Mouse (Mus musculus): Measurements from ENCODE around the gene Rsc1a1. TPM values are rescaled to one million over a fixed set of nuclear protein-coding genes. Genes with fewer than 3 reads are reported as not detected.

Rsc1a1 gene
- polyA plus RNA-seq, 1 experiment from 2014 or later = 3.7 TPM

DNA sequence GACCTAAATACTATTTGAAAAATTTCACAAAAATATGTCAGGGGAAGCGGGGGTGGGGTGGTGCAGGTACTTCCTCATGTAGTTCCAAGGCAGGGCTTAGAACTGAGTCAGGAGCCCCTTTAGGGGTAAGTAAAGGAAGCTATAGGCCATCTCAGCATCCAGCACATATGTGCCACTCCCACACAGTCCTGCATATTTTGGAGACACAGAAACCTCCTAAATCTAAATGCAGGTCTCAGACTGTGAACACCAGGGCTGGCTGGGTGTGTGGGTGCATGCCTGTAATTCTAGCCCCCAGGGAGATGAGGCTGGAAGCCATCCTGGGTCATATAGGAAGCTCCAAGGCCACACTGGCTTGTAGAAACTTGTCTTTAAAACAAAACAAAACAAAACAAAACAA is 25.9 kb upstream of the Rsc1a1 start:
- H3K4me1 ChIP-seq (replicated peaks; ENCODE audit: control insufficient read depth, insufficient read depth, low read length) = peaks cover 4% of the 10 kb centered on the region; the same call in 1 of the 2 replicates
- DNase-seq (ENCODE audit: low spot score) (no peak), ATAC-seq (replicated peaks; ENCODE audit: low FRiP score, low TSS enrichment, low read depth) (no peak)
- H3K4me2 ChIP-seq (ENCODE audit: low read length) = no peak overlapping the region
- no peaks in the 10 kb centered on the region for H3K27me3 ChIP-seq (replicated peaks; ENCODE audit: control insufficient read depth, insufficient read depth, low read length)
- H3K36me3 ChIP-seq (ENCODE audit: control insufficient read depth, insufficient read depth, low read length) = peaks cover 77% of the 10 kb centered on the region
- H3K4me3 ChIP-seq (ENCODE audit: low read depth, low read length) = no peak overlapping the region
- WGBS = 100% methylated on average over 1 of the region's 1 CpGs
- H3K9me3 ChIP-seq (ENCODE audit: control insufficient read depth, low read length) = no peaks in the 10 kb centered on the region
- no peak overlapping the region for H3K27ac ChIP-seq (ENCODE audit: low read depth)
- H3K9ac ChIP-seq (ENCODE audit: low read length) = no peak overlapping the region

DNA sequence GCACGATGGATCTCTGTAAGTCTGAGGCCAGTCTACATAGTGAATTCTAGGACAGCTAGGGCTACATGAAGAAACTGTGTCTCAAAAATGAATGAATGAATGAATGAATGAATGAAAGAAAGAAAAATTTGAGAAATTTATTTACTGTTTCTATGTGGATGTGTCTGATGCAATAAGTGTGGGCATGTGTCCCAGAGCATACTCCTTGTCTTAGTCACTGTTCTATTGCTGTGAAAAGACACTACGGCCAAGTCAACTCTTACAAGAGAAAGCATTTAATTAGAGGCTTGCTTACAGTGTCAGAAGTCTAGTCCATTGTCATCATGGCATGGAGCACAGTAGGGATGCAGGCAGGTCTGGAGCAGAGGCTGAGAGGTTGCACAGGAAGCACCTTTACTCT is 23.6 kb upstream of the Rsc1a1 start:
- peaks cover 93% of the 10 kb centered on the region for H3K36me3 ChIP-seq (ENCODE audit: control insufficient read depth, insufficient read depth, low read length)
- H3K9me3 ChIP-seq (ENCODE audit: control insufficient read depth, low read length) = no peaks in the 10 kb centered on the region
- DNase-seq (ENCODE audit: low spot score) (no peak), ATAC-seq (replicated peaks; ENCODE audit: low FRiP score, low TSS enrichment, low read depth) (no peak)
- H3K9ac ChIP-seq (ENCODE audit: low read length) = no peak overlapping the region
- no peaks in the 10 kb centered on the region for H3K27me3 ChIP-seq (replicated peaks; ENCODE audit: control insufficient read depth, insufficient read depth, low read length)
- H3K27ac ChIP-seq (ENCODE audit: low read depth) = no peak overlapping the region
- no peak overlapping the region for H3K4me3 ChIP-seq (ENCODE audit: low read depth, low read length)
- H3K4me2 ChIP-seq (ENCODE audit: low read length) = no peak overlapping the region
- no peaks in the 10 kb centered on the region for H3K4me1 ChIP-seq (replicated peaks; ENCODE audit: control insufficient read depth, insufficient read depth, low read length)
- 96% methylated on average over 2 of the region's 2 CpGs for WGBS

DNA sequence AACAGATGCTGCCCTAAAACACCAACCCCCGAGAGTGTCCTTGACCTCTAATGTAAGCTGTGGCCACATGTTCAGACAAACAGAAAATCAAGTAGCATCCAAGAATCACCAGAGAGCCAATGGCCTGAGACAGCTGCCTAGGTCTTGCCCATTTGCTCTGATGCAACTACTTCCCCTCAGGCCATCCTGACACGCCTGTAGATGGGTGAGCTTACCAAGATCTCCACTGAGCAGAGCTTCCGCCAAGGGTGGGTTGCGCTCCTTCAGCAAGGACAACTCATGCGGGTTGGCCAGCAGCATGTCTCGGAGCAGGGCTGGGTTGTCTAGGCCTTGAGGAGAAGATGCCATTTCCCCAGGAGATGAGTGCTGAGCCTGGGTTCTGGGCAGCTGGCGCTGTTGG is 22.6 kb upstream of the Rsc1a1 start:
- ATAC-seq (replicated peaks; ENCODE audit: low FRiP score, low TSS enrichment, low read depth) (no peak), DNase-seq (ENCODE audit: low spot score) (no peak)
- H3K36me3 ChIP-seq (ENCODE audit: control insufficient read depth, insufficient read depth, low read length) = peaks cover 99% of the 10 kb centered on the region

DNA sequence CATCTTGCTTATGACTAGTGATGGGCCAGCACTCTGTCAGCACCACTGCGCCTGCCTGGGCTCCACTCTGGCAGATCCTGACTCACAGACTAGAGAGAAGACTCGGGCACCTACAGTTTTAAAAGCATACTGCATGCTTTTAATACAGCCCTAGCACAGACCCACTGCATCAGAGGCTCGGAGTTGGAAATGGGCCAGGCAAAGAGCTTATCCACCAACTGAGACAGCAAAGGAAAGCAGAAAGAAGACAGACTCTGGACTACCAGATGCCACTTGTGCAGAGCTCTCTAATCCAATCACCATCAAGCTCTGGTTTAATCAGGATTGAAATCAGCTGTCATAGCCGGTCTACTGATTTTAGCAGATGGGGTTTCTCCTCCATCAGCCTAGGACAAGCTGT is 19.9 kb upstream of the Rsc1a1 start:
- ATAC-seq (replicated peaks; ENCODE audit: low FRiP score, low TSS enrichment, low read depth) (0 out of 2 replicates have a peak, but pooled peaks have one; percentile 23), DNase-seq (ENCODE audit: low spot score) (no peak)
- H3K9ac ChIP-seq (ENCODE audit: low read length) = no peak overlapping the region
- no peaks in the 10 kb centered on the region for H3K27me3 ChIP-seq (replicated peaks; ENCODE audit: control insufficient read depth, insufficient read depth, low read length)
- 77% methylated on average over 4 of the region's 4 CpGs for WGBS
- no peaks in the 10 kb centered on the region for H3K9me3 ChIP-seq (ENCODE audit: control insufficient read depth, low read length)
- no peak overlapping the region for H3K4me2 ChIP-seq (ENCODE audit: low read length)
- H3K4me1 ChIP-seq (replicated peaks; ENCODE audit: control insufficient read depth, insufficient read depth, low read length) = no peaks in the 10 kb centered on the region
- H3K4me3 ChIP-seq (ENCODE audit: low read depth, low read length) = no peak overlapping the region
- no peak overlapping the region for H3K27ac ChIP-seq (ENCODE audit: low read depth)
- H3K36me3 ChIP-seq (ENCODE audit: control insufficient read depth, insufficient read depth, low read length) = peaks cover 98% of the 10 kb centered on the region

More for the DNA sequence above, 22.6 kb upstream of the Rsc1a1 start:
- Histone ChIP-seq H3K4me1 (replicated peaks; ENCODE audit: control insufficient read depth, insufficient read depth, low read length) (no peaks in the 10 kb centered on the region), H3K27me3 (replicated peaks; ENCODE audit: control insufficient read depth, insufficient read depth, low read length) (no peaks in the 10 kb centered on the region), H3K4me3 (ENCODE audit: low read depth, low read length) (no peak overlapping the region), H3K9ac (ENCODE audit: low read length) (no peak overlapping the region), H3K27ac (ENCODE audit: low read depth) (no peak overlapping the region), H3K4me2 (ENCODE audit: low read length) (no peak overlapping the region), H3K9me3 (ENCODE audit: control insufficient read depth, low read length) (no peaks in the 10 kb centered on the region)
- WGBS = 91% methylated on average over 7 of the region's 7 CpGs

DNA sequence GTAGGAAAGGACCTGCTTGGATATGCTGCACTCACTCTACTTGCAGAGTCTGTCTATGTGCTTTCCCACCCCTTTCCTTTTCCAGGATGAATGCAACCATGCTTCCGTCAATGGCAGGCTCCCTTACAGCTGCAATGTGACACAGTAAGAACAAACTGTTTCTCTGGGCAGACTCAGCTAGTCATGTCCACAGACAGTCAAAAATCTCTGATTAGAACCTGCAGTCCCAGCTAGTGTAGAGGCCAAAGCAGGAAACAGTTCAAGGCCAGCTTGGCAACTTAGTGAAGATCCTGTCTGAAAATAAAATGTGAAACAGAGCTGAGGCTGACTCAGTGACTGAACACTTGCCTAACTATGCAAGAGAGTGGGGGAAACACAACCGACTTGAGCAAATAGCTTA is 19.2 kb upstream of the Rsc1a1 start:
- DNase-seq (ENCODE audit: low spot score) (no peak), ATAC-seq (replicated peaks; ENCODE audit: low FRiP score, low TSS enrichment, low read depth) (no peak)
- no peak overlapping the region for H3K4me2 ChIP-seq (ENCODE audit: low read length)
- H3K9me3 ChIP-seq (ENCODE audit: control insufficient read depth, low read length) = no peaks in the 10 kb centered on the region
- WGBS = 91% methylated on average over 2 of the region's 2 CpGs
- no peak overlapping the region for H3K27ac ChIP-seq (ENCODE audit: low read depth)
- H3K9ac ChIP-seq (ENCODE audit: low read length) = no peak overlapping the region
- no peaks in the 10 kb centered on the region for H3K27me3 ChIP-seq (replicated peaks; ENCODE audit: control insufficient read depth, insufficient read depth, low read length)
- H3K4me3 ChIP-seq (ENCODE audit: low read depth, low read length) = no peak overlapping the region
- no peaks in the 10 kb centered on the region for H3K4me1 ChIP-seq (replicated peaks; ENCODE audit: control insufficient read depth, insufficient read depth, low read length)
- H3K36me3 ChIP-seq (ENCODE audit: control insufficient read depth, insufficient read depth, low read length) = peaks cover 98% of the 10 kb centered on the region

DNA sequence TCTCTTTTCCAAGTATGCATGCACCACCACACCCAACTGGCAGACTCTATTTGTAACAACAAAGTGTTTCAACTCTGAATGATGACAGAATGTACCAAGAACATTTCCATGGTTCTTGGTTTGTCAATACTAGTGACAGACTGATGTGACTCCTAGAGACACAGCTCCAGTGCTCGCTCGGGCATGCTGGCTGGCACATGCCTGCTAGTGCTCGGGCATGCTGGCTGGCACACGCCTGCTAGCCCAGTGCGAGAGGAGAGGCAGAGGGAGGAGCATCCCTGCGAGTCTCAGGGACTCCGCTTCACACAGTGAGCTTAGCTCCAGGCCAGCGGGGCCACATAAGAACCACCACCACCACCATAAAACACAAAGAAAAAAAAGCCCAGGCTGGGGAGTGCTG is 9.3 kb upstream of the Rsc1a1 start:
- Histone ChIP-seq H3K9me3 (ENCODE audit: control insufficient read depth, low read length) (no peaks in the 10 kb centered on the region), H3K4me1 (replicated peaks; ENCODE audit: control insufficient read depth, insufficient read depth, low read length) (no peaks in the 10 kb centered on the region), H3K9ac (ENCODE audit: low read length) (no peak overlapping the region), H3K27me3 (replicated peaks; ENCODE audit: control insufficient read depth, insufficient read depth, low read length) (no peaks in the 10 kb centered on the region), H3K4me3 (ENCODE audit: low read depth, low read length) (no peak overlapping the region), H3K4me2 (ENCODE audit: low read length) (no peak overlapping the region), H3K27ac (ENCODE audit: low read depth) (no peak overlapping the region), H3K36me3 (ENCODE audit: control insufficient read depth, insufficient read depth, low read length) (peaks cover 96% of the 10 kb centered on the region)
- DNase-seq (ENCODE audit: low spot score) = no peak
- no peak for ATAC-seq (replicated peaks; ENCODE audit: low FRiP score, low TSS enrichment, low read depth)
- 96% methylated on average over 8 of the region's 8 CpGs for WGBS

DNA sequence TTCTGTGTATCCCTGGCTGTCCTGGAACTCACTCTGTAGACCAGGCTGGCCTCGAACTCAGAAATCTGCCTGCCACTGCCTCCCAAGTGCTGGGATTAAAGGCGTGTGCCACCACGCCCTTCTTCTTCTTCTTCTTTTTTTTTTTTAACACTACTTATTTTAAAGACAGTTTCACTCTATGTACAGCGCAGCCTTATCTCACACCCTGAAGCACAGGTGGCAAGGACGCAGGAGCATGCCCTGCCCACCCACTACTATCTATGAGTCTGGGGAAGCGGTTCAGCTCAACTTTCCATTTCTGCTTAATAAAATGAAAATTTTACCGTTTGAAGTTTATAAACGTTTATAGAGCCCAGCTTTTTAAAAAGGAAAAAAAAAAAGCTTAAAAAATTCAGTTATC is 3.1 kb upstream of the Rsc1a1 start:
- Histone ChIP-seq H3K27me3 (replicated peaks; ENCODE audit: control insufficient read depth, insufficient read depth, low read length) (no peaks in the 10 kb centered on the region), H3K9me3 (ENCODE audit: control insufficient read depth, low read length) (no peaks in the 10 kb centered on the region), H3K27ac (ENCODE audit: low read depth) (no peak overlapping the region), H3K4me1 (replicated peaks; ENCODE audit: control insufficient read depth, insufficient read depth, low read length) (no peaks in the 10 kb centered on the region), H3K9ac (ENCODE audit: low read length) (no peak overlapping the region), H3K4me2 (ENCODE audit: low read length) (no peak overlapping the region), H3K36me3 (ENCODE audit: control insufficient read depth, insufficient read depth, low read length) (peaks cover 84% of the 10 kb centered on the region), H3K4me3 (ENCODE audit: low read depth, low read length) (no peak overlapping the region)
- DNase-seq (ENCODE audit: low spot score) (no peak), ATAC-seq (replicated peaks; ENCODE audit: low FRiP score, low TSS enrichment, low read depth) (no peak)
- WGBS = 82% methylated on average over 8 of the region's 8 CpGs

DNA sequence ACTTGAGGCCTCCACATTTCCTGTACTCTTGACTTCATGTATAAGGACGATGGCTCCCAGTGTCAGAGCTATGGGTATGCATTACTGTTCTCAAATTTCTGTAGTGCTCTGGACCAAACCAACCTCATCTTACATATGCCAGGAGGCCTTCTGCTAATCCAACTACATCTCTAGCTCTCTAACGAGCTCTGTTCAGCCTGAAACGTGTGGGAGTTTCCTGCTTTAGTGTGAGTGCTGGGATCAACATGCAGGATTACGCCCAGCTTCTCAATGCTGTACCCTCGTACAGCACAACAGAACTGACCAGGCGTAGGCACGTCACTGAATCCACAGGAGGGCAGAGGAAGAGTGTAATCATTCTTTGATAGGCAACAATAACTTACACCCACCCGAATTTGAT is 1.1 kb upstream of the Rsc1a1 start:
- DNase-seq (ENCODE audit: low spot score) (no peak), ATAC-seq (replicated peaks; ENCODE audit: low FRiP score, low TSS enrichment, low read depth) (no peak)
- Histone ChIP-seq H3K27me3 (replicated peaks; ENCODE audit: control insufficient read depth, insufficient read depth, low read length) (no peaks in the 10 kb centered on the region), H3K4me1 (replicated peaks; ENCODE audit: control insufficient read depth, insufficient read depth, low read length) (no peaks in the 10 kb centered on the region), H3K9me3 (ENCODE audit: control insufficient read depth, low read length) (no peaks in the 10 kb centered on the region), H3K9ac (ENCODE audit: low read length) (no peak overlapping the region), H3K27ac (ENCODE audit: low read depth) (no peak overlapping the region), H3K36me3 (ENCODE audit: control insufficient read depth, insufficient read depth, low read length) (peaks cover 79% of the 10 kb centered on the region), H3K4me3 (ENCODE audit: low read depth, low read length) (no peak overlapping the region), H3K4me2 (ENCODE audit: low read length) (no peak overlapping the region)
- 88% methylated on average over 8 of the region's 8 CpGs for WGBS

DNA sequence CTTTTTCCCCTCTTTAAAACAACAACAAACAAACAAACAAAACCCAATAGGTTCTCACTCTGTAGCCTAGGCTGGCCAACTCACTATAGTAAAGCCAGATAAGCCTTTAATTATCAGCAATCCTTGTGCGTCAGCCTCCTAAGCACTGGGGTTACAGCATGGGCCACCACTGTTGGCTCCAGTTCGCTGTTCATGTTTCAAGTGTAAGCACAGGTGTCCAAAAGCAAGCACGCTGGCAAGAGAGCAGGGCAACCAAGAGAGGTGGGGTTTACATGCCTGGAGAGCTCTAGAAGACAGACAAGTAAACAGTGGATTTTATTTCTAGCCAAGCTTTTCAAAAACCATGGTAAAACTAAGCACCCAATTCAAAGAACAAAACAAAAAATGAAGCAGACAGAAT is 694 bp upstream of the Rsc1a1 start:
- H3K36me3 ChIP-seq (ENCODE audit: control insufficient read depth, insufficient read depth, low read length) = peaks cover 74% of the 10 kb centered on the region
- no peak overlapping the region for H3K4me2 ChIP-seq (ENCODE audit: low read length)
- 87% methylated on average over 3 of the region's 3 CpGs for WGBS
- no peak for DNase-seq (ENCODE audit: low spot score)
- H3K27ac ChIP-seq (ENCODE audit: low read depth) = no peak overlapping the region
- H3K4me3 ChIP-seq (ENCODE audit: low read depth, low read length) = no peak overlapping the region
- no peaks in the 10 kb centered on the region for H3K27me3 ChIP-seq (replicated peaks; ENCODE audit: control insufficient read depth, insufficient read depth, low read length)
- H3K4me1 ChIP-seq (replicated peaks; ENCODE audit: control insufficient read depth, insufficient read depth, low read length) = no peaks in the 10 kb centered on the region
- H3K9ac ChIP-seq (ENCODE audit: low read length) = no peak overlapping the region
- H3K9me3 ChIP-seq (ENCODE audit: control insufficient read depth, low read length) = no peaks in the 10 kb centered on the region
- no peak for ATAC-seq (replicated peaks; ENCODE audit: low FRiP score, low TSS enrichment, low read depth)
